Comparison of ENCODE assay signal across 8 mouse cellular contexts in the genomic region with DNA sequence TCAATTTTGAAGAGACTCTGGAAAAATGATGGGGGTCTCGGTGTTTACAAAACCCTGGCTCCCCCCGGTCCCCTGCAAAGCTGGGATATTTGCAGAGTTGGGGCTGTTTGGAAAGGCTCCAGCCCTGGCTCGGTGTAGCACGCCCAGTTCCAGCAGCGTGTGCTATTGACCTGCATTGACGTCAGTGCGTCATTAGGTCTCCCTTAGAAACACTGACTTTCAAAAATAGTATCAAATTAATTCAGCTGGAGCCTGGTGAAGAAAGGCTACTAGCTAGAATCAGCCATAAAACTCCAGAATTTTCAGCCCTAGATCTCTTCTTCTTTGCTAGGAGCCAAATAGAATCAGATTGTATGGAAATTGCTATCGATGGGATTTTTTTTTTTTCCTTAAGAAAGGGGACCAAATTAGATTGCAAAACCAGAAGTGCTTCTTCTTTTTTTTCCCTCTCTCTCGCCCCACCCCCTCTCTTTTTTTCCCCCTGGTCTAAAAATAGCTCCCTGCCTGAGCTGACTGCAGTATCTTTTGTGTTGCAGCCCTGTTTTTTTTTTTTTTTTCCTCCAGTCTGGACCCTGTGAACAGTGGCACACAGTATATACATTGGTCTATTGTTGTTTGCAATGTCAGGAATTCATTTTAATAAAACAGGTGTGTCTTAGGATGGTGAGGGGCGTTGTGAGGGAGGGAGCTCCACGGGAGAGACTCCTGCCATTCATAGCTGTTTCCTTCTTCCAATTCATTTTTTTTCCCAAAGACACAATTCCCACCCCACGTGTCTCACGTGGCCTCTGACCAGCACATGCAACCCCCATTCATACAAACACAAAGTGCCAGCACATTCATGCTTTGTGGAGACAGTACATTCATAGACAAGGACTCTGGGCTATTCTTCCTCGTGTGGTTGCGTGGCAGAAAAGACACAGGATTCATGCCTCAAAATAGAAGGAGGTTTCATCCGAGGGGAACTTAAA.
DNase-seq lines count a peak whose midpoint lies in the region; ATAC-seq and TF ChIP-seq lines count a peak whose summit lies in the region.

No protein-coding gene starts in this region.

- H3K9ac ChIP-seq in lung, embryonic 14.5 days, result no peak overlapping the region; the same call in 1 of the 2 replicates

- TF ChIP-seq CTCF in lung, embryonic 14.5 days (IDR thresholded peaks at IDR 0.05; ENCODE audit: low read depth), result no peak

- H3K4me1 ChIP-seq in heart, embryonic 10.5 days, result peaks cover 39% of the 10 kb centered on the region
- H3K4me1 ChIP-seq in lung, embryonic 14.5 days (ENCODE audit: insufficient read depth), result peaks cover 8% of the 10 kb centered on the region

- no peaks in the 10 kb centered on the region for H3K36me3 ChIP-seq in heart, embryonic 10.5 days
- no peaks in the 10 kb centered on the region for H3K36me3 ChIP-seq in lung, embryonic 14.5 days (ENCODE audit: insufficient read depth)

- peaks cover 21% of the 10 kb centered on the region for H3K27me3 ChIP-seq in heart, embryonic 10.5 days (ENCODE audit: insufficient read depth, poor library complexity, severe bottlenecking)
- peaks cover 9% of the 10 kb centered on the region; the same call in 1 of the 2 replicates for H3K27me3 ChIP-seq in lung, embryonic 14.5 days (ENCODE audit: insufficient read depth, low read length)

- 7% methylated on average over 16 of the region's 16 CpGs for WGBS in heart, embryonic 10.5 days
- WGBS in lung, embryonic 14.5 days, result 8% methylated on average over 16 of the region's 16 CpGs

- peak; percentile 76 to 80 for DNase-seq in cerebellum, adult 18-20 months
- peak; percentile 74 to 83 for DNase-seq in cerebellum, postnatal 25 days
- no peak for DNase-seq in heart, embryonic 10.5 days (ENCODE audit: low spot score)
- peak; percentile 45 for DNase-seq in kidney, adult 9 months
- peak; percentile 69 for DNase-seq in lung, embryonic 14.5 days
- DNase-seq in retina, embryonic 14.5 days (ENCODE audit: low spot score), result peak; percentile 67

- peak overlapping the region; percentile 80 for H3K27ac ChIP-seq in heart, embryonic 10.5 days
- H3K27ac ChIP-seq in lung, embryonic 14.5 days (ENCODE audit: low read depth), result peak overlapping the region; percentile 33; the same call in 1 of the 2 replicates

- H3K9me3 ChIP-seq in heart, embryonic 10.5 days, result no peaks in the 10 kb centered on the region
- H3K9me3 ChIP-seq in lung, embryonic 14.5 days (ENCODE audit: low read depth, low read length), result no peaks in the 10 kb centered on the region

- peak overlapping the region; percentile 59 for H3K4me3 ChIP-seq in heart, embryonic 10.5 days
- peak overlapping the region; percentile 28 for H3K4me3 ChIP-seq in lung, embryonic 14.5 days (ENCODE audit: low read depth, low read length)

- peak overlapping the region; percentile 61 for H3K4me2 ChIP-seq in lung, embryonic 14.5 days

- ATAC-seq in cerebellum, adult (ENCODE audit: insufficient number of reproducible peaks, low FRiP score, low TSS enrichment), result no peak
- peak; percentile 44; the same call in 1 of the 2 replicates for ATAC-seq in lung, embryonic 14.5 days (ENCODE audit: insufficient read depth)
- no peak for ATAC-seq in monocyte, adult 5-6 weeks (replicated peaks; ENCODE audit: insufficient number of reproducible peaks, low FRiP score, low TSS enrichment, poor library complexity, severe bottlenecking)
